Mouse (Mus musculus): ENCODE measurements around the gene Zfp54. TPM values are rescaled to one million over a fixed set of nuclear protein-coding genes. Genes with fewer than 3 reads are reported as not detected.
"Not testable (repeated sequence)": the region's sequence is repeated elsewhere in the genome, so short reads cannot be mapped to it uniquely, and the experiment has no call there.

The Zfp54 gene
- polyA plus RNA-seq, 1 experiment from 2014 or later: 4.8 TPM

DNA sequence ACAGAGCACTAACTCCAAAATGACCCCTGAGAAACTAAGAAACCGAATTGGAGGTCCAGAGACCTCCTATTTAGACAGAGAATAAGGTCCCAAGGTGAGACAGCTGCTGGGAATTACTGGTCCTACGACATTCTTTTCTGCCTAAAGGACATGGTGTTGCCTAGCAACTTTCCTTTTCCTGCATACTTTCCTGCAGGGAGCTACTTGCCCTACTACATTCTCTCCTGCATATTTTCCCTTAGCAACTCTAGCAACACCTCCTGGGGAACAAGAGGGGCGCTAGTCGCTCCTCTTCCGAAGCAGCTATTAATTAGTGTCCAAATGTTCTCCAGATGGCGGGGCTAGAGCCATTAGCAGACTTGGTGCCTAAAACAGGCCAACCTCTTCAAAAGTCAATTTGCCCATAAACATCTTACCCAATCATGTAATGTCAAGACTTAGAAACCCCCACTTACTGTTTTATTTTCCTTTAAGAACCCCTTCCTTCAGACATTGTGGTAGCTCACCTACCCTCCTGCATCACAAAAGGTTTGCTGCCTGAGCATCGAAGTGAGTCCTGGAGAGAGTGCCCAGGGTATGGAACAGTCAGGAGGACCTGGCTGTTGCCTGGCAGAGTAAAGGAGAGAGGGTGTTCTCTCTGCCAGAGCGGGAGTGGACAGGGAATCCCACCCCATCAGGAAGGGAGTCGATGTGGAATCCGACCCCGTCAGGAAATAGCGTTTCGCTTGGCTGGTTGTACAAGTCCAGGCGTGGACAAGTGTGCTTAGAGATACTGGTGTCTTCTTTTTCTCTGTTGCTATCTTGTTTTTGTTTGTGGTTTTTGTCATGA is 50.5 kb downstream of the Zfp54 start:
- Histone ChIP-seq H3K27me3 (no peaks in the 10 kb centered on the region), H3K36me3 (no peaks in the 10 kb centered on the region), H3K9ac (replicated peaks) (no peak overlapping the region), H3K4me1 (replicated peaks) (no peaks in the 10 kb centered on the region; the same call in 1 of the 2 replicates), H3K27ac (no peak overlapping the region), H3K9me3 (no peaks in the 10 kb centered on the region), H3K4me2 (replicated peaks) (no peak overlapping the region), H3K4me3 (replicated peaks) (no peak overlapping the region)
- no peak for ATAC-seq
- 33% methylated on average over 14 of the region's 14 CpGs for WGBS

DNA sequence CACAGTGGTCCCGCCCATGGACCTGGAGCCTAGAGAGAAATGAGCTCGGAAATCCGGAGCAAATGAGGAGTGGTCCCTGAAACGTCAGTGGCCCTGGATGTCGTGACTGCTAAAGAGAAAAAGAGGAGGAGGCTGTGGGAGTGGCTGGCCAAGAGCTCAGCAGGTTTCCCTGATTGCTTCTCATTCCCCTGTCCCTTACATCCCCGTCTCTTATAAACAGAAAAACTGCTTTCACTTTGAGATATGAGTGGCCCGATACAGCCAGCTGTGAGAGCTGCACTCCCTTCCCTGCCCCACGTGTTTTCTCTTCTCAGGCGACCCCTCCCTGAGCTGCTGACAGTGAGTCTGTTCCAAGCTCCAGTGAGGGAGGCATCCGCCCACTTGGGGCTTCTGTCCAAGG is 51.7 kb downstream of the Zfp54 start:
- WGBS: 29% methylated on average over 10 of the region's 10 CpGs
- H3K4me3 ChIP-seq (replicated peaks); H3K36me3 ChIP-seq; H3K9ac ChIP-seq (replicated peaks); ATAC-seq; H3K4me2 ChIP-seq (replicated peaks); H3K27me3 ChIP-seq; H3K9me3 ChIP-seq; H3K4me1 ChIP-seq (replicated peaks); H3K27ac ChIP-seq: not testable (repeated sequence)

DNA sequence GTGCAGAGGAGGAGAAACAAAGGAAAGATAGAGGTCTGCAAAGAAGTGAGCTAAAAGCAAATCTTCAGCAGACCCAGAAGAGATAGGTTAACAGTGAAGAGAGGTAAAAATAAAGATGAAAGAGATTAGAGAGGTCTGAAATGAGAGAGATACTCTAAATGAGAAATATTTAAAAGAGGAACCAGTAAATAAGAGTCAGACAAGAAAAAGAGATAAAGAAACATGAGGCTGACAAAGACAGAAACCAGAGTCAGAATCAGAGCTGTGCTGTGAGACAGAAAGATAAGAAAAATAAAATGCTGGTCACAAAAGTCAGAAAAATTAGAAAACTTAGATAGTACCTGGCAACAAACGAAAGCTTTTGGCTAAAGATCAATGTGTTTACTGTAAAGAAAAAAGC is 52.3 kb downstream of the Zfp54 start:
- not testable (repeated sequence) for H3K9me3 ChIP-seq; H3K36me3 ChIP-seq; H3K4me1 ChIP-seq (replicated peaks); H3K9ac ChIP-seq (replicated peaks); H3K4me3 ChIP-seq (replicated peaks); H3K27ac ChIP-seq; H3K4me2 ChIP-seq (replicated peaks); ATAC-seq; H3K27me3 ChIP-seq
- 95% methylated on average over 1 of the region's 1 CpGs for WGBS

DNA sequence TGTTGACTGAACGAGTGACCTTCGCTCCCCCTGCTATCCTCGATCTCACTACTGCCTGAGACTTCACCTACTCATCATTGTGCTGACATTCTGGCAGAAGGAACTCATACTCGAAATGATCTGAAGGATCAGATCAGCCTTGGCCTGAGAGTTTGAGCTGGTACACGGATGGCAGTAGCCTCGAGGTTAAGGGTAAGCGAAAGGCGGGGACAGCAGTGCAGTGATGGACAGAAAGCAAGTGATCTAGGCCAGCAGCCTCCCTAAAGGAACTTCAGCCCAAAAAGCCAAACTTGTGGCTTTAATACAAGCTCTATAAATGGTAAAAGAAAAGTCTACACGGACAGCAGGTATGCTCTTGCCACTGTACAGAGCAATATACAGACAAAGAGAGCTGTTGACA is 53.3 kb downstream of the Zfp54 start:
- ATAC-seq; H3K4me1 ChIP-seq (replicated peaks); H3K27ac ChIP-seq; H3K9me3 ChIP-seq; H3K36me3 ChIP-seq; H3K9ac ChIP-seq (replicated peaks); H3K4me2 ChIP-seq (replicated peaks); H3K27me3 ChIP-seq; H3K4me3 ChIP-seq (replicated peaks): not testable (repeated sequence)
- 86% methylated on average over 4 of the region's 9 CpGs for WGBS

DNA sequence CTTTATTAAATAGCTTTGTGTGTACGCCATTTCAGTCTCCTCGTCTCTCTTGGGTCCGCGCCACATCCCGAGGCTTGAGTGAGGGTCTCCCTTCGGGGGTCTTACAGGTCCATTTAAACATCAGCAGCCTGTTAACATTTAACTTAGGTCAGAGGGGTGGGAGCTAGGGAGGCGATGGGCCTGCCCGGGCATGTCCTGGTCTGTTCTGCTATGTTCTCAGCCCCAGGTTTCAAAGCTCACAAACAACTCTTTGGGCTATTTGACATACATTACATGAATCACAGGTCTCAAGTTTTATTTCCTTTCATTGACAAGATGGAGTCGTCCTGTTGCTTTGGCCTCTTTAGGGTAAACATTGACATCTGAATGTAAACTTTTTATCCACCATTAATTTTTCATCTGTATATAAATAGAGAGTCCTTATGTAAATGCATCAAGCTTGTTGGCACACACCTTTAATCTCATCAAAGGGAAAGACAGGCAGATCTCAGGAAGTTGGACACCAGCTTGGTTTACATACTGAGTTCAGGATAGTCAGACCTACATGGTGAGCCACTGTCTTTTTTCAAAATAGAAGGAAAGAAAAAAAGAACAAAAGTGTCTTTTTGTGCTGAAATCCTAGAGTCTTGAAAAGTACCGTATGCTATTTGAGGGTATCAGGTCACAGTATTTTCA is 55.2 kb downstream of the Zfp54 start:
- not testable (repeated sequence) for H3K27me3 ChIP-seq; H3K27ac ChIP-seq; H3K4me2 ChIP-seq (replicated peaks); H3K36me3 ChIP-seq; H3K9me3 ChIP-seq; H3K9ac ChIP-seq (replicated peaks); H3K4me1 ChIP-seq (replicated peaks); ATAC-seq; H3K4me3 ChIP-seq (replicated peaks)
- 92% methylated on average over 10 of the region's 10 CpGs for WGBS

Other genes starting within 250 kb of the Zfp54 start
- not detected in 2 replicates for gene Vmn1r234, start 197.1 kb upstream of the Zfp54 start, polyA plus RNA-seq (2015; fragmentation: Nextera tagmentation; extraction: Ambion mirVana)
- not detected in 2 replicates for gene Vmn1r235, start 166.8 kb upstream of the Zfp54 start, polyA plus RNA-seq (2015; fragmentation: Nextera tagmentation; extraction: Ambion mirVana)
- not detected in 2 replicates for gene Vmn1r236, start 140.3 kb upstream of the Zfp54 start, polyA plus RNA-seq (2015; fragmentation: Nextera tagmentation; extraction: Ambion mirVana)
- gene Vmn1r237, start 111.4 kb upstream of the Zfp54 start, polyA plus RNA-seq (2015; fragmentation: Nextera tagmentation; extraction: Ambion mirVana): not detected in 2 replicates
- gene Zfp677, start 39.5 kb upstream of the Zfp54 start, polyA plus RNA-seq (2015; fragmentation: Nextera tagmentation; extraction: Ambion mirVana): 4.4 and 4.6 TPM in 2 replicates
- 16.1 and 16.4 TPM in 2 replicates for gene Zfp51, start 27.1 kb downstream of the Zfp54 start, polyA plus RNA-seq (2015; fragmentation: Nextera tagmentation; extraction: Ambion mirVana)
- gene Zfp53, start 65.8 kb downstream of the Zfp54 start, polyA plus RNA-seq (2015; fragmentation: Nextera tagmentation; extraction: Ambion mirVana): 9.5 and 11.1 TPM in 2 replicates
- 0.84 and 1.2 TPM in 2 replicates for gene Zfp52, start 112.3 kb downstream of the Zfp54 start, polyA plus RNA-seq (2015; fragmentation: Nextera tagmentation; extraction: Ambion mirVana)
- gene Zfp948, start 143.8 kb downstream of the Zfp54 start, polyA plus RNA-seq (2015; fragmentation: Nextera tagmentation; extraction: Ambion mirVana): 15.1 and 17.9 TPM in 2 replicates
- gene Zfp983, start 227.4 kb downstream of the Zfp54 start, polyA plus RNA-seq (2015; fragmentation: Nextera tagmentation; extraction: Ambion mirVana): 11.9 TPM in 2 replicates